Mouse (Mus musculus) CD8-positive naive resting alpha-beta T cell, adult 57 days (primary cell): ENCODE measurements around the gene Asb13. TPM values are rescaled to one million over a fixed set of nuclear protein-coding genes. Genes with fewer than 3 reads are reported as not detected.

Experiments used
- total RNA-seq: library from RNA; stranded (reverse); gene quantifications from one replicate; pipeline ENCODE4 v1.2.4, GENCODE M21; 2023

Asb13 gene
- 27.6 TPM for total RNA-seq

GRCm38 (mm10) chr13:3633895-3634811, at the start of gene Asb13:
TSS of gene Asb13 (plus strand) at chr13:3634032.

DNA sequence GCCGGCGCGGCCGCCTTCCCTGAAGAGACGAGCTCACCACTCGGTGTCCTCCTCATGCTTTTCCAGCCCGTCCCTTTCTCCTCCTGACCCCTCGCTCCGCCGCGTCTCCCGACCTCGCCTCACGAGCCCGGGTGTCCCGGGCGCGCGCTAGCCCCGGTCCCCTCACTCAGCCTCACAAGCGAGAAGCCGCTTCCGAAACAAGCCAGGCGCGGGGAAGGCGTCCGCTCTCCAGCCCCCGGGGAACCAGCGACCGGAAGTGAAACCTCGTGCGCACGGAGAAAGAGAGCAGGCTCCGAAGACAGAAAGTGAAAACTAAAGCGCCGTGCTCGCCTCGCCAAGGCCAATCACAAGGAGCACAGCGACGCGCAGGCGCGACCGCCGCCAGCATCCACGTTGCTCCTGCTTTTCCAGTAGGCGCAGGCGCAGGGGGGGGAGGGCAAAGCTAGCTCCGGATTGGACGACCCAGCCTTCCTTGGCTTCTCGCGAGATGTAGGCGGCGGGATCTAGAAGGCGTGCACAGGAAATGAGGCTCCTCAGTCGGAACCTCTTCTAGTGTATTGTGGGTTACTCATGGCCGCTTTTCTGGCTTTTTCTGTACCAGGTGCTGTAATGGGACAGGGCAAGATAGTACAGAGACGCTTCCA, 22.9 kb upstream of the Asb13 start, which contains the start of gene Fam208b:
Fam208b (minus strand) TSS at position 314 of the 644 bp plus-strand sequence.

Other genes with a start within 250 kb of the Asb13 start
- gene Gdi2, start 96.0 kb upstream of the Asb13 start, total RNA-seq: 274 TPM
- 91.7 TPM for gene Fam208b, start 22.9 kb upstream of the Asb13 start, total RNA-seq
- gene Calml3, start 170.3 kb downstream of the Asb13 start, total RNA-seq: not detected
- gene Calm4, start 203.7 kb downstream of the Asb13 start, total RNA-seq: not detected
- not detected for gene Calm5, start 220.1 kb downstream of the Asb13 start, total RNA-seq